Mouse (Mus musculus): ENCODE measurements around the gene Morn3. TPM values are rescaled to one million over a fixed set of nuclear protein-coding genes. Genes with fewer than 3 reads are reported as not detected.

The Morn3 gene
- not detected in 2 replicates for polyA plus RNA-seq (2015; fragmentation: Nextera tagmentation; extraction: Ambion mirVana)

DNA sequence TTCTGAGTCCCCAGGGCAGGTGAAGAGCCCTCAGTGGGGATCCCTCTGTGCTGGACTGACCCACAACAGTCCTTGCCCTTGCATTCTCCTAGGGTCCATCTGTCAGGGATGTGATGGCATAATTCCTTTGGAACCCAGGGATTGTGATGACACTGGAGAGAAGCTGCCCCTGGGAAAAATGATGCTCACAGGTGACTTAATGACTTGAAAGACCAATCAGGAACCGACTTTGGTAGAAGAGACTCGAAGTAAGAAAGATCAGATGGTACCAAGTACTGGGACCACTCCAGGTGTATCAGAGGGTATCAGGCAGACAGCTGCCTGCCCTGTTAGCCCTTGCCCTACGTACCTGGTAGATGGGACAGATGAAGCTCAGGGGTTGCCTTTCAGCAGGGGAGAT, at the start of gene Morn3:
Gene Morn3 (minus strand): TSS at position 101 of the 400 bp plus-strand sequence.
- Histone ChIP-seq H3K27me3 (ENCODE audit: insufficient read depth, low read length) (no peaks in the 10 kb centered on the region), H3K36me3 (replicated peaks; ENCODE audit: insufficient read depth, low read length) (no peaks in the 10 kb centered on the region), H3K4me1 (ENCODE audit: insufficient read depth) (peaks cover 8% of the 10 kb centered on the region), H3K9ac (replicated peaks) (no peak within 1 kb of the TSS), H3K9me3 (ENCODE audit: low read length) (no peaks in the 10 kb centered on the region), H3K27ac (ENCODE audit: low read depth) (no peak within 1 kb of the TSS), H3K4me3 (ENCODE audit: low read depth, low read length) (no peak within 1 kb of the TSS), H3K4me2 (ENCODE audit: low read depth, low read length) (no peak within 1 kb of the TSS)
- 87% methylated on average over 3 of the region's 3 CpGs for WGBS (ENCODE audit: insufficient replicate concordance)
- no peak for ATAC-seq
- no peak for TF ChIP-seq CTCF (IDR thresholded peaks at IDR 0.05; ENCODE audit: low read depth)
- no peak for TF ChIP-seq EP300 (IDR thresholded peaks at IDR 0.05; ENCODE audit: low read depth)
- DNase-seq = no peak

DNA sequence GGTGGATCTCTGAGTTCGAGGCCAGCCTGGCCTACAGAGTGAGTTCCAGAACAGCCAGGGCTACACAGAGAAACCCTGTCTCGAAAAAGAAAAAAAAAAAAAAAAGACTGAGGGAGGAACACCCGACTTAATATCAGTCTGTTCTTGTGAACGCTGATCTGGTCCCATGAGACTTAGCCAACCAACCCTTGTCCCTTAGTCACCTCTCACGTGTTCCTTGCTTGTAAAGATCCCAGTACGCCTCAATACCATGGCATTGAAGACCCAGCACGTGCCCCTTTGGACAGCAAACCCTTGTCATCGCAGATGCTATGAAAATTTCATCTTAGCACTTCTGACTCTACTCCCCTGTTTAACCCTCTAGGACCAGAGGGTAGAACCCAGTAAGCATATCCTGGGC, 49.5 kb upstream of the Morn3 start:
- Histone ChIP-seq H3K27ac (ENCODE audit: low read depth) (no peak overlapping the region), H3K9ac (replicated peaks) (no peak overlapping the region), H3K27me3 (ENCODE audit: insufficient read depth, low read length) (no peaks in the 10 kb centered on the region), H3K9me3 (ENCODE audit: low read length) (no peaks in the 10 kb centered on the region), H3K4me2 (ENCODE audit: low read depth, low read length) (no peak overlapping the region), H3K4me3 (ENCODE audit: low read depth, low read length) (no peak overlapping the region), H3K36me3 (replicated peaks; ENCODE audit: insufficient read depth, low read length) (peaks cover 13% of the 10 kb centered on the region), H3K4me1 (ENCODE audit: insufficient read depth) (peaks cover 28% of the 10 kb centered on the region)
- ATAC-seq = no peak
- DNase-seq = no peak
- TF ChIP-seq EP300 (IDR thresholded peaks at IDR 0.05; ENCODE audit: low read depth) = no peak
- no peak for TF ChIP-seq CTCF (IDR thresholded peaks at IDR 0.05; ENCODE audit: low read depth)
- WGBS (ENCODE audit: insufficient replicate concordance) = 86% methylated on average over 8 of the region's 8 CpGs

DNA sequence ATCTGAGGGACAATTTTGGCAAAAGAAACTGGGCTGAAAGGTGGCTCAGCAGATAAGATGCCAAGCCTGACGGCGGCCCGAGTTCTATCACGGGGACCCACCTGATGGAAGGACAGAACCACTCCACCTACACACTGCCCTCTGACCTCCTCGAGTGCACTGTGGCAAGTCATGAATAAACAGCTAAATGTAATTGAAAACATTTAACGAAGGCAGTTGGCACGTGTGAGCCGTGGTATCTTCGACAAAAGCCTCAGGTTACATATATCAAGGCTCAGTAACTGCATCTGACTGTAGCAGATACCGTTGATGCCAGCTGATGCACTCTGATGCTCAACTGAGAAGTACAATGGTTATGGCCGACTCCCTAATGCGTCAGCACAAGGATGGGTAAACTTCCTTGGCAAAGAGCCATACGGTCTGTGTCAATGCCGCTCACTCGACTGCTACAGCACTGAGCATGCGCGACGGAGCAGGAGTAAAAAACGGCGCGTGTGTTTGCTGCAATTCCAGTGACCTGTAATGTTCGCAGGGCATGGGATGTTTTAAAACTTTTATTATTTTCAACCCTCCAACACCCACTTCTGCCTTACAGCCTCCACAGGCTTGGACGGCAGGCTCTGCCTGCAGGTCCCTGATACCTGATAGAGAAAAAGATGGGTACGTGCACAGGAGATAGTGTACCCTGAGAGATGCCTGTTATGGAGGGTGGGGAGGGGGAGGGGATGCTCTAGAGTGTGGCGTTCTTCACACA, 47.6 kb upstream of the Morn3 start:
- peaks cover 34% of the 10 kb centered on the region for H3K4me1 ChIP-seq (ENCODE audit: insufficient read depth)
- DNase-seq (peak; percentile 72), ATAC-seq (peak; percentile 86)
- H3K27ac ChIP-seq (ENCODE audit: low read depth) = peak overlapping the region; percentile 96
- no peaks in the 10 kb centered on the region for H3K27me3 ChIP-seq (ENCODE audit: insufficient read depth, low read length)
- H3K36me3 ChIP-seq (replicated peaks; ENCODE audit: insufficient read depth, low read length) = peaks cover 4% of the 10 kb centered on the region
- TF ChIP-seq CTCF (IDR thresholded peaks at IDR 0.05; ENCODE audit: low read depth) (no peak), EP300 (IDR thresholded peaks at IDR 0.05; ENCODE audit: low read depth) (peak; percentile 94)
- H3K4me3 ChIP-seq (ENCODE audit: low read depth, low read length) = 0 out of 2 replicates have a peak overlapping the region, but pooled peaks have one; percentile 25
- peak overlapping the region; percentile 67 for H3K4me2 ChIP-seq (ENCODE audit: low read depth, low read length)
- peak overlapping the region; percentile 44 for H3K9ac ChIP-seq (replicated peaks)
- 53% methylated on average over 25 of the region's 25 CpGs for WGBS (ENCODE audit: insufficient replicate concordance)
- H3K9me3 ChIP-seq (ENCODE audit: low read length) = no peaks in the 10 kb centered on the region

DNA sequence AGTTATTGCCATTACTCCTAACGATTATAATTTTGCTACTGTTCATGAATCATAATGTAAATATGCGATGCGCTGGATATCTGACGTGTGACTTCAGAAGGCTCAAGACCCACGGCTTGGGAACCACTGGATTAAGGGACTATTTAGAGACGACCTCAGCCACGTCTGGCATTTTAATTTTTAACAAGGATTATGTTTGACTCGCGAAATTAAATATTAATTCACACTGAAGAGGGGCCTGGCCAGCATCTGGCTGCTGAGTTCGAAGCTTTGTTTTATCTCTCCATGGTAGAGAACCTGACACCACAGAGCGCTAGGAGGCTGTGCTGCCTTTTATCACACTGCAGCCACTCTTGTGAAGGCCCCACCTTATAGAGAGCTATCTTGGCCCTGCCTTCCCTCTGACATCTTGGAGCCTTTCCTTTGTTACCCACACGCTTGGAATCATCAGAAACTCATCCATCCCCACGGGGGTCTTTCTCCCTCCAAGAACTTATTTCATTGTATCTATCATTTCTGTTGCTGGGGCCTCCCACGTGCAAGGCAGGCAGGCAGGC, 46.3 kb upstream of the Morn3 start:
- TF ChIP-seq CTCF (IDR thresholded peaks at IDR 0.05; ENCODE audit: low read depth) = no peak
- TF ChIP-seq EP300 (IDR thresholded peaks at IDR 0.05; ENCODE audit: low read depth) = peak; percentile 91
- DNase-seq (peak; percentile 54), ATAC-seq (peak; percentile 64)
- Histone ChIP-seq H3K27me3 (ENCODE audit: insufficient read depth, low read length) (no peaks in the 10 kb centered on the region), H3K36me3 (replicated peaks; ENCODE audit: insufficient read depth, low read length) (0 out of 2 replicates have a peak, but pooled peaks cover 5% of the 10 kb centered on the region), H3K4me2 (ENCODE audit: low read depth, low read length) (peak overlapping the region; percentile 67), H3K9ac (replicated peaks) (0 out of 2 replicates have a peak overlapping the region, but pooled peaks have one; percentile 21), H3K4me1 (ENCODE audit: insufficient read depth) (peaks cover 34% of the 10 kb centered on the region), H3K9me3 (ENCODE audit: low read length) (no peaks in the 10 kb centered on the region), H3K4me3 (ENCODE audit: low read depth, low read length) (no peak overlapping the region), H3K27ac (ENCODE audit: low read depth) (peak overlapping the region; percentile 96)
- WGBS (ENCODE audit: insufficient replicate concordance) = 62% methylated on average over 14 of the region's 14 CpGs

DNA sequence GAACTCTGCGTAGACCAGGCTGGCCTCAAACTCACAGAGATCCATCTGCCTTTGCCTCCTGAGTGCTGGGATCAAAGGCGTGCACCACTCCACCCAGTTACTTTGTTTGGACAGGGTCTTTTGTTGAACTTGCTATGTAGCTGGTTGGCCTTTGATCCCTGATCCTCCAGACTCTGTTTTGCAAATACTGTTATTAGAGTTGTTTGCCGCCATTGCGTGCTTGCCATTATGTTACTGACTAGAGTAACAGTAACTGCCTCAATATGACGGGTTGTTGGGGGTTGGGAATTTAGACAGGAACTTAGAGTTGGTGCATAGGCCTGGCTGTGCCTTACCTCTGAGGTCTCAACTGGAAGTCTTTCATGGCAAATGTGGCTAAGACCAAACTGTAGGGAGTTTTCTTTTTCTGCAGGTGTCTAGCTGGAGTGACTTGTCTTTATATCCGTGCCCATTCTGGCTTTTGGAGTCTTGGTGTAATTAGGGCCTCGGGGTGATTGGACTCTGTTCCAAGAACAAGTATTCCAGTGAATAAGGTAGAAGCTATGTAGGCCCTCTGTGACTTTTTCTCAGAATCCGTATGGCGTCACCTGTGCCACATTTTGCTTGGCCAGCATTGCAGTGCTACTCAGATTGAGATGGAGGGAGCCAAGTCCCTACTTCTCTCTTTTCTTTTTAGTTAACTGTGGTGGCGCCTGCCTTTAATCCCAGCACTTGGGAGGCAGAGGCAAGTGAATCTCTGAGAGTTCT, 43.9 kb upstream of the Morn3 start:
- H3K4me1 ChIP-seq (ENCODE audit: insufficient read depth) = peaks cover 34% of the 10 kb centered on the region
- H3K4me3 ChIP-seq (ENCODE audit: low read depth, low read length) = no peak overlapping the region
- ATAC-seq (no peak), DNase-seq (no peak)
- H3K27me3 ChIP-seq (ENCODE audit: insufficient read depth, low read length) = no peaks in the 10 kb centered on the region
- TF ChIP-seq EP300 (IDR thresholded peaks at IDR 0.05; ENCODE audit: low read depth) = no peak
- no peak for TF ChIP-seq CTCF (IDR thresholded peaks at IDR 0.05; ENCODE audit: low read depth)
- no peaks in the 10 kb centered on the region for H3K9me3 ChIP-seq (ENCODE audit: low read length)
- peak overlapping the region; percentile 36 for H3K27ac ChIP-seq (ENCODE audit: low read depth)
- H3K36me3 ChIP-seq (replicated peaks; ENCODE audit: insufficient read depth, low read length) = 0 out of 2 replicates have a peak, but pooled peaks cover 5% of the 10 kb centered on the region
- no peak overlapping the region for H3K9ac ChIP-seq (replicated peaks)
- no peak overlapping the region for H3K4me2 ChIP-seq (ENCODE audit: low read depth, low read length)
- 79% methylated on average over 10 of the region's 10 CpGs for WGBS (ENCODE audit: insufficient replicate concordance)

DNA sequence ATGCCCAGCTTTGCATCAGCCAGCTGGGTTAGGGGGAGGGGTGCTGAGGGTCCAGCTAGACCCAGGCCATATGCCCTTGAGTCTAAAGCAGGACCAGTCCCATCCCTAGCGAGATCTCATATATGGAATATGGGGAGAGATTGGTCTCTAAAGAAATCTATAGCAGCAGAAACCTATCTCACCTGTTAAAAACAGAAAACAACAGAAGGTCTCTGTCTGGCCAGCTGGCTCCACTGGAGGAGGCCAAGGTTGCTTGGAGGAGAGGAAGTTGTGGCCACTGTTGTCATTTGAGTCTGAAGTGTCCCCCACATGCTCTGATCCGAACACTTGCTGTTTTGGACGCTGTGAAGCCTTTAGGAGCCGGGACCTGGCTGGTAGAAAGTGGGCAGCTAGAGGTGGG, 42.0 kb upstream of the Morn3 start:
- no peak overlapping the region for H3K4me3 ChIP-seq (ENCODE audit: low read depth, low read length)
- TF ChIP-seq EP300 (IDR thresholded peaks at IDR 0.05; ENCODE audit: low read depth) (no peak), CTCF (IDR thresholded peaks at IDR 0.05; ENCODE audit: low read depth) (no peak)
- no peak overlapping the region for H3K9ac ChIP-seq (replicated peaks)
- no peaks in the 10 kb centered on the region for H3K27me3 ChIP-seq (ENCODE audit: insufficient read depth, low read length)
- no peaks in the 10 kb centered on the region for H3K9me3 ChIP-seq (ENCODE audit: low read length)
- ATAC-seq = no peak
- no peak for DNase-seq
- H3K36me3 ChIP-seq (replicated peaks; ENCODE audit: insufficient read depth, low read length) = 0 out of 2 replicates have a peak, but pooled peaks cover 5% of the 10 kb centered on the region
- WGBS (ENCODE audit: insufficient replicate concordance) = 90% methylated on average over 4 of the region's 4 CpGs
- no peak overlapping the region for H3K27ac ChIP-seq (ENCODE audit: low read depth)
- H3K4me1 ChIP-seq (ENCODE audit: insufficient read depth) = peaks cover 27% of the 10 kb centered on the region
- no peak overlapping the region for H3K4me2 ChIP-seq (ENCODE audit: low read depth, low read length)
